Mouse (Mus musculus) left cerebral cortex, adult 8-10 months (tissue): ENCODE measurements at regions not wholly inside any gene's neighbourhood (a gene's known extent, or its start where the extent isn't known, plus 50 kb on each side); places are given as distances from the start of the nearest gene placed in this dataset.

ENCODE experiments used
- DNase-seq, 2 experiments: peaks; one replicate each; pipeline ENCODE4 v3.0.0; 2022; ENCODE audit warnings: low spot score in 2 of 2

DNA sequence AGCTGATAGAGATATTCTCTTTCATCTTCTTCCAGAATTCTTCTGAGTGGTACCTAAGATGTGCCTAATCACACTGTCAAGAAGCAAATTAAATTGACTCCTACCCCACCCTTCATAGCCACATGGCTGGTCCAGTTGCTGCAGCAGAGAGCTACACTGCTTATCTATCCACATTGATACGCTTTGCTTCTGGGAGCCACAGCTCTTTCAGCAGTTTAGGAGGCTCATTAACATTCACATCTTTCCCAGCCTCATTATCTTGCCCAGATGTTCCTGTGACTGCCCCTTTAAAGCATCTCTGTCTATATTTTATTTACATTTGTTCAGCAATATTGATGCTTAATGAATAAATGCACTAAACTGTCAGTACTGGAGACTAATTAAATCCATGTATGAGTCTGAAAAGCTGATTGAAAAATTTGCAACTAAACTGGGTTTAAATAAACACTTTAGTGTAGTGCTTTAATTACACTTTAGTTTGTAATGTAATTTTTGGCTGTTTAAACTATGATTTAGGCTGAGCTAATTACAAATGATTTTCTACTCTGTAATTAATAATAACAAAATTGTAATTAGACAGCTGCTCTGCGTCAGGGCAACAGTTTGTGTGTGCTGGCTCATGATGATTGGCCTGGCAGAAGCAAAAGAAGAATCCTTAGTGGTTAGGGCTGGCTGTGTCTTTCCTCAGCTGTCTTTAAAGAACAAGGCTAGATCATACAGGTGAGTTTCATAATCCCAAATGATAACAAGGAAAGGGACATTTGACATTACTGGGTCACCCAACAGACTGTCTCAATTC lies 632.5 kb upstream of the Tle4 start:
- no peak for DNase-seq

DNA sequence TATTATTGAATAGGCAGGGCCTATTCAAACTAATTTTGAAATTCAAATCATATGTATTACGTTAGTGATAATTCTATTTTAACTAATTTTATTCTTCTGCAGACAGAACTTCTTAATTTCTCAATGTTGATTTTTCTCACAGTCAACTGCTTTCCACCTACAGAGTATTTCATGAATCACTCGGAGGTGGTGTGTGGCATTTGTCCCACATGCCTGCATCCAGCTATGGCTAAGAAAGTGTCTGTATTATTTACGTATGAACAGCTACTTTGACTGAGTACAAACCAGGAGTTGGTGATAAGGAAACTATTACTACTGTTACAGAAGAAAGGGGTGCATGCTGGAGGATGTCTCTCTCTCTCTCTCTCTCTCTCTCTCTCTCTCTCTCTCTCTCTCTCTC lies 619.5 kb upstream of the Tle4 start:
- DNase-seq: peak in 1 of 2 experiments; percentile 30

DNA sequence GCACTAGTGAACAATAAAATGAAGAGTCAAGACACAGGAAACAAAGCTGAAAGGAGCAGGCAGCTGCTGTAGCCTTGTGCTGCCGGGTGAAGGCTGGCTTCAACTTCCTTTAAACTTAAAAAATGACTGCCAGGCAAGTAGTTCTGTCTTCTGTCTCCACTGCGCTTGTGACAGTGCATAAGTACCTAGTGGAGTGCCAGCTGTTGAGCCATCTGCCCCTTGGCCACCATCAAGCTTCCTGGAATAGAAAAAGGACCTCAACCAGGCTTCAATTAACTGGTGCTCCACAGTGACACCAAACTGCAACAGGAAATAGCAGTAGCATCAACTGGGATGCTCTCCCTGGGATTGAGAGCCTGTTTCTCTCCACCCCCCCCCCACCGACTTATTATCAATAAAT lies 616.8 kb upstream of the Tle4 start:
- DNase-seq: no peak

DNA sequence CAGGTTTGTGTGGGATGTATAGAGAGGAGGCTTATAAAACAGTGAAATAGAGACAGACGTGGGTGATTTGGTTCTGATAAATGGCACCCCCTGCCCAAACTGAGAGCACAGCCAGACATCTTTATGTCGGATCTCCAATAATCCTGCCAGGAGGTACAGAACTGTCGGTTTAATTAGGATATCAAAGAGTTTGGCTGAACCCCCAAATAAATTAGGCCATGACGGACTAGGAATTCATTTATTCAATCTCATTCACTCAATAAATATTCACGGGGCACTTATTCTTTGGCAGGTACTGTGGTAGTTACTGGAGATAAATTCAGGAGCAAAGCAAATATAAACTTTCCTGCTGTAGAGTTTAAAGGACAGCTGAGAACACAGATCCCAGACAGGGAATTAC lies 615.0 kb upstream of the Tle4 start:
- no peak for DNase-seq

DNA sequence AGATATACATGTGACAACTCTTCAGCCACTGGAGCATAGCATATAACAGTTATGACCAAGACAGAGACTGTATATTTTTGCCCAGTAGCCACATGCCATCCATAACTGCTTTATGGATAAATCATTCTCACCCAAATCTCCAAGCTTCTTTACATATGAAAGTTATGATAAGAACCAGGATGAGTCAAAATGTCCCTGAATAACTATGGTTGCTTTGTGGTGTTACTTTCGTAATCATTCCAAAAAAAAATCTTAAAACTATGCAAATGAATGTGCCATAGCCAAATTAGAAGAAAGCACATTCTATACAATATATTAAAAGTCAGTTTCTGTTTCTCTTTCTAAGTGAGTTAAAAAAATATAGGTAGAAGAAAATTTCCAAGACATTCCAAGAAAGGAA lies 605.2 kb upstream of the Tle4 start:
- DNase-seq: no peak

DNA sequence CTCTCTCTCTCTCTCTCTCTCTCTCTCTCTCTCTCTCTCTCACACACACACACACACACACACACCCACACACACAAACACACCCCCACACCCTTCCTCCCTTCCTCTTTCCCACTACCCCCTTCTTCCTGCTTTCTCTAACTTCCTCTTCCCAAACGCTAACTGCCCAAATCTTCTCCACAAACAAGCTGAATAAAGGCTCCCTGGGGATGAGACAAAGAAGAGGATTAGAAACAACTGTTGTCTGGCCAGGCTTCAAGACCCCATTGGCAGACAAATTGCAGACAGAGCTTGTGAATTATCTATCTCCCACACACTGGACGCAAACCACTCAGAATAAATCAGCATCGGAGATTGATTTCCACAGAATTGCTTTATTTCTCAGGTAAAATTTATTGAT lies 603.4 kb upstream of the Tle4 start:
- DNase-seq: no peak

DNA sequence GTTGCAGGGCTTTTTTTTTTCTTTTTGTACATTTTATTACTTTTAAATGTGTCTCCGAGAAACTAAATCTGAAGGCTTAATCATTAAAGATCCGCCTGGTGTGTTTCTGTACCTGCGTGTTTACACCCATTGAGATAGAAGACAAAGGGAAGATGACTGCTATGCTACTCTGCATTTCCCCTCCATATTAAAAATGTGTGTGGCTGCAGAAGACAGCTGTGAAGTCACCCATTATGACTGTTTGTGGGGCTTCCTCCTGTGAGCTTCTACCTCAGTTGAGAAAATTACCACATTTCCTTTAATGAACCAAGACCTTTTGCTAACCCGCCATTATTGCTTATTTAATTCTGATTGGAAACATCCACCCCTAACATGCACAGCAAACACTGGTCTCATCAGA lies 602.9 kb upstream of the Tle4 start:
- no peak for DNase-seq

DNA sequence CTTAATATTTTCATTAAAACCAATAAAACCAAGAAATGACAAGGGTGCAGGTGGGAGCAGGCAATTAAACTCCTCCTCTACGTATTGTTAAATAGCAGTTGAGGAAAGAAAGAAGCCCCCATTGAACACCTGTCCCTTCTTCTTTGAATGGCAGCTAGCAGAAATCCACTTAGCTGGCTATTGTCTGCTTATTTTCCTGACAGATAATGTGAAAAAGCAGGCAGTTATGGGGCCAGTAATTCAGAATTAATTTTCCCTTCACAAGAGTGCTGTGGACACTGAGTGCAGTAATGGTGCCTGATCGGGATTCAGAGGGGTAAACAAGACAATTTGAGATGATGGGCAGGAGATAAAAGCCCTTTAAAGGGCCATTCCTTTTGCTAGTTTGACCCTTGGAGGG lies 602.5 kb upstream of the Tle4 start:
- no peak for DNase-seq

DNA sequence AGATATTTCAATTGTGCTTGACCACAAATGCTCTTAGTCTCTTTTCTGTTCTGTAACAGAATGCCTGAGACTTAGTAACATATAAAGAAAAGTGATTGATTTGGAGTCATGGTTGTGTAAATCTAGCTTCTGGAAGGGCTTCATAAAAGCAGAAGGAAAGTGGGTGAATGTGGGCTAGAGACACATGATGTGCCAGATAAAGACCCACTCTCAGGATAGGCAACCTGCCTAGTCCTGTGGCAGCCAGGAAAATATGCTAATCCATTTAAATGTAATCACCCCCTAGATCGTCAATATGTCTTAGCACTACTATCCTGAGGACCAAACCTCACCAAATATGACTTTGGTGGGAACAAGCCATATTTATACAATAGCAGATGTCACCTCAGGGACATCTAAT lies 601.8 kb upstream of the Tle4 start:
- DNase-seq: no peak

DNA sequence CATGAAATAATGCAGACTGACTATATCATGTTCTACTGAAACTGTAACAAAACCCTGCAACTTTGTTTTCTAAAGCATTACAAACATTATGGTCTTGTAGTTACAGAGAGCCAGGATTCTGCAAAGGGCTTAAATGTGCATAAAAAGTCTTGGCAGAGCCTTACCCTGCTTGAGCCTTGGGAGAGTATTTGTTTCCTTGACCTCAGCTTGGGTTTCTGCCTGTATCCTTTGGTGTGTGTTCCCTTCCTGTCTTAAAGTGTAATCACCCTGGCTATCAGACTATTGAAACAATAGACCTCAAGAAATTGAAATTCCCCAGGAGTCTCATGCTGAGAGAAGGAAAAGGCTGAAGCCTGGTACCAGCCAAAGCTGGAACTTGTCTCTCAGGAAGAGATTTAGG lies 577.4 kb upstream of the Tle4 start:
- DNase-seq: no peak

DNA sequence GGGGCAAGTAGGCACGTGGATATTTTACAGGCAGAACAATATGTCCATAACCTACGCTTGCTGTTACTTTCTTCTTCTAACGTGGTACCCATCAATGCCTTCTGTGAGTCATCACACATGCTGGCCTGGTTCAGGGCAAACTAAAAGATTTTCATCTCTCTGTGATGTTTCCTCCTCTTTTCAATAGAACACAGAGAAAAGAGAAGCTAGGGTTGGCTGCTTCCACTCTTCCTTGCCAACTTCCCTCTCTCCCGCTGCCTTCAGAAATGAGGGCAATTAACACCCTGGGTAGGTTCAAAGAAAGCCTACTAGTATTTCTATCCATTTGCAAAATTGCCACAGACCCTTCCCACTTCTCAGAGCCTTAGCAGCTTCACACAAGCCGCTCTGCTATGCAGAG lies 575.5 kb upstream of the Tle4 start:
- no peak for DNase-seq

DNA sequence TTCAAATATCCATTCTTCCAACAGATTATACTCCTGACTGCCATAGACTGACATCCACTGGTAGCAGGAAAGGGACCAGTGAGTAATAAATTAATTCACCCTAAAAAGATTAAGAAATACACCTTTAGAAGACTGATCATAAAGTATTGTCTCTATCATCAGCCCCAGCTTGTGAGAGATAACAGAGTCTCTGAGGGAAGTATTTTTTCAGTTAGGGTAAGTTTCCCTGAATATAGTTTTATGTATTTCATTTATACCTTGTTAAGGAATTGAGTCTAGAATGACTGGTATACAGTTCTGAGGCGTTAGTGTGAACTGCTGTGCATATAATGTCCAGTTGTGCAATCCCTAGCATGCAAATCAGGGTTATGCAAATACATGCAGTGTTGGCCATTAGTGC lies 569.3 kb upstream of the Tle4 start:
- no peak for DNase-seq

DNA sequence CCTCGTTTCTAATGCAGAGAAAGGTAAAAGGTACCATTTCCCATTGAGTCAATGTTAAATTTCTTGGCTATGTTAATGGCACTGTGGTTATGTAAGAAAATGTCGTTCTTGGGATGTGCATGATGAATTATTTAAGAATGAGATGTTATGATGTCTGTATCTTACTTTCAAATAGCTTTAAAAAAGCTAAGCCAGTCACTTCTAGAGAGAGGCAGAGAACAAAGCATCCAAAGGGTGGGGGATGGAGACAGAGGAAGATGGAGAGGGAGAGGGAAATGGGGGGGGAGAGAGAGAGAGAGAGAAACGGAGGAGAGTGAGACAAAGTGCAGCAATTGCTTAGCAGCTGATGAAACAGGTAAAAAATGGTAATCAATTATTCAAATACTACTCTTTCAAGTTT lies 562.8 kb upstream of the Tle4 start:
- no peak for DNase-seq

DNA sequence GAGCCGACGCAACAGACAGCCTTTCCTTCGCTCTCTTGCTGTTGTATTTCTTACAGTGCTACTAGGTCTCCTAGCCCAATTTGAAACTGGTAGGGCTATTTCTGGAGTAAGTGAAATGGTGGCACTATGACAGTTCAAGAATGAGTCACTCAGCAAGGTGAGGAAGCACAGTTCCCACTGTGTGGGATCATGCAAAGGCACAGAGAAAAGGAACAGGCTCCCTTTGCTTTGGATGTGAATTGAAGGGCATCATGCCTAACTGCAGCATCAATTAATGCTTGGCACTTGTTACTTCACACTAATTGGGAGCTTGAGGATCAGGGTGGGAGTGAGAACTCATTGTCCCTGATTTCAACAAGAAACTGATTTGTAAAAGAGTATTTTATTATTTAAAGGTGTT lies 560.8 kb upstream of the Tle4 start:
- peak in 1 of 2 experiments; percentile 28 for DNase-seq

DNA sequence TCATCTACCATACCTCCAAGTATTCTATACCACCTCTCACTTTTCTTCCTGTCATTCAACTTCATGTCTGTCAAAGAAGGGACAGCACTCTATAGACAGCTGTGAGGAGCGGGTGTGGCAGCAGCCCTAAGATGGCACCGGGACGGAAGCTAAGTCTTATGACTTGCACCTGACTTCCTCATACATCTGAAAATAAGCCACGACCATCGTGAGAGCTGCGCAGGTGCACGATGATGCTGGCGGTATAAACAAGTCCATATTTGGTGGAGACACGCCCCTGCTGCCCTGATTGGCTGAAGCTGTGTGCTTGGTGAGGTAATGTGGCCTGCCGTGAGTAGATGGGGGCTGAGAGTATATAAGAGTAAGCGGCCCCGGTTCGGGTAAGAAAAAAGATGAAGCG lies 560.3 kb upstream of the Tle4 start:
- DNase-seq: no peak

DNA sequence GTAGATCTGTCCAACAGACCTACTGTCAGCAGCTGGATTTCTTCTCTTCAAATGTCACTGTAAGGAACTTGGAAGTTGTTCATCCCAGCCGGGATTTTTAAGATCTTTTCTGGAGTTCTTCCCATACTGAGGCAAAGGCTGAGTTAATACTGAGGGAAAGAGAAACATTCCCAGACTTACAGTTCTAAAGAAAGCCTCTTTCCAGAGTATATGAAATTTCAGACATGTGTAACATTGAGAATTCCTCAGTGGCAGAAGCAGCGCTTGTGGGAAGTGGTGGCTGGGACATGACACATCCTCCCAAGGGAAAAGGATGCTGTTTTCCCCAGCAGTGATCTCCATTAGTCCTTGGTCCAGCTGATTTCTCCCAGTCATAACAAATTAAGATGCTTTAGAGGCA lies 556.8 kb upstream of the Tle4 start:
- no peak for DNase-seq

DNA sequence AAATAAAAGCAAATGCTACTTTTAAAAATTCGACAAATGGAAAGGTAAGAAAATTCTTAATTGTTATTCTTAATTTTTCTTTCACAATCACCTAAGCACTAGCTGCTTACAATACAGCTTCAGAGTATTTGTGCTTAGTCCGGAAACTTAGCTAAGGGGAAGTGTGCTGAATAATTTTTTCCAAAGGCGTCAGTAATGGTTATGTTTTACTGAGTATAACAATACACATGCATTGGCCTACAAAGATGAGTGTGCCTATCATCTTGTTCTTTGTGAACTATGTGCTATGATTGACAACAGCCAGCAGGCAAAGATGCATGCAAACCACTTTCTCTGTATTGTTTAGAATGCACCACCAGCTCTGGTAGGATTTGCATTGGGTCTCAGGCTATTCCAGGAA lies 548.5 kb upstream of the Tle4 start:
- no peak for DNase-seq

DNA sequence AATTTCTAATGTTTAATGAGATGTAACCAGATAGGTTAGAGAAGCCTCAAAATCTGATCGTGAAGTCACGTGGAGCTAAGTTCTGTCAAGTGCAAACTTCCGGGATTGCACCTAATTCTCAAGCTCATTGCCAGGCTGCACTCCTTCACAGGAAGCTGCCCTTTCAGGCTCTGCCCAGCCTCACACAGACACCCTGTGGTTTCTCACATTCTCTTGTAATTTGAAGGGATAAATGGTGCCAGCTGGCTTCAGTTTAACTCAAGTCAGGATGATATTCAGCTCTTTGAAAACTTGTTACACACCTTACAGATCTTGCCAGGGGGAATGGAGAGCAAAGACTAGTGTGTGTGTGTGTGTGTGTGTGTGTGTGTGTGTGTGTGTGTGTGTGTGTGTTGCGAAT lies 529.3 kb upstream of the Tle4 start:
- DNase-seq: no peak

DNA sequence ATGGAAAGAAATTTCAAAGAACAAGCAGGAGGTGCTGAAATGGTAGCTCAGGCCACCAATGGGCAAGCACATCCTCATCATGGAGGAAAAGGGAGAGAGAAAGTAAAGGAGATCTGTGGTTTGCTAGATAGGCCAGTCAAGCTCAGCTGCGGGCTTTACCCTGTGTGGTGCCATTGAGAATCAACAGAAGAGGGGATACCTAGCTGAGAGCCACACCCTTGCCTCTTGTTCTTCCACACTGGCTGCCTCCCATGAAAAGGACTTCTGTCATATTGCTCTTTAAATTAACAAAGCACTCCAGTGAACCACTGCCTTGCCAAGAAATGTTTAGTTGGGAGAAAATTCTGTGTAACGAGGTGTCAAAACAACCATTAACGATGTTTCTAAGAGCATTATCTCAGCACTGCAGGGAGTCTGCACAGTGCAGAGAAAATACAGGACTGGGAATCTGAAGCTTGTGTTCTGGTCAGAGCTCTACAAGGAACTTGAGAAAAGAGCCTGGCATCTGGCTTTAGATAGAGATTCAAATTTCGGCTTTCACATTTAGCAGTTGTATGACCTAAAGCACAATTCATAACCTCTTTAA lies 510.7 kb upstream of the Tle4 start:
- no peak for DNase-seq

DNA sequence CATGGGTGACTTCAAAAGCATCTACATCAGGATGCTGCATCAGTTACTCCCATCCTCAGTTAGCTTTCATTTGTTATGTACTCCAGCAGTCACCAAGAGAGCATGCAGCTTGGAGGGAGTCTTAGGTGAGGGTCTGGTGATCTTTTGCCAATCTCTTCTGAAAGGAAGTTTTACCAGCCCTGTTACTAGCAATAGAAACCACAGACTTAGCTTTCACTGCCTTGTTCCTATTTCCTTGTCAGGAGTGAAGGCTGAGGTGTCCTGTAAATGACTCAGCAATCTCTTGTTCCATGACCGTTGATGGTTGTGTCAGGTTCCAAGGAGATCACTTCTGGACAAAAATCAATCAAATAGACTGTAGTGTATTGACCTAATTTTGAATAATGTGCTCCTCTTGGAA lies 497.2 kb upstream of the Tle4 start:
- no peak for DNase-seq

DNA sequence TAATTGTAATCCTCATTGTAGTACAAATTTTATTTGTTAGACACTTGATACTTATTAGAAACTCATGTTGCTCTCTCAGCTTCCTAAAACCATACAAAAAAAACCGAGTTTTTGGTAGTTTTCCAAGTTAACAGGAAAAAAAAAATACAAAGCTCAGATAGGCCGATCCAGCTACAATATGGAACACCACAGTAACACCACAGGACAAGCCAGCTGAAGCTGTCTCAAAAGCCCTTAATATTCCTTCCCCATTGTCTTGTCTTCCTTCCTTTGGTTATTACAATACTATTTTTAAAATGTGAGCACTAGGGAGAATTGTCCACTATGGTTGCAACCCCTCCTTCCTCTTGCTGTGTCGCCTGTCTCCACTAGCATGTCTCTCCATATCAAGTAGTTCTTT lies 495.7 kb upstream of the Tle4 start:
- DNase-seq: no peak

DNA sequence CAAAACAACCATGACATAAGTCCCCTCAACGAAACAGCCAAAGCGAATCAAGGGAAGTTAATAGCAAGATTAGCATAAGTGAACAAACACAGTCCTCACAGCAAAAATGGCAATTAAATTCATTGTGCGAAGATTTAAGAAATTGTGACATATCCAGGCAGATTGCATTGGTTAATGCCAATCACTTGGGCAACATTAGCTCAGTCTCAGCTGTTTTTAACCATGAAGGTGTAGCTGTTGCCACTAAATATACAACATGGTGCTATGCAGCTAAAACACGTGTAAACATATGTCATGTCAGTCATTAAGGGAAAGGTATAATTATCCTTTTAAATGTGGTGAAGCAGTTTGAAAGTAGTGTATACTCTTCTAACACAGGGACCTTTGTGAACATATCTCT lies 482.8 kb upstream of the Tle4 start:
- no peak for DNase-seq

DNA sequence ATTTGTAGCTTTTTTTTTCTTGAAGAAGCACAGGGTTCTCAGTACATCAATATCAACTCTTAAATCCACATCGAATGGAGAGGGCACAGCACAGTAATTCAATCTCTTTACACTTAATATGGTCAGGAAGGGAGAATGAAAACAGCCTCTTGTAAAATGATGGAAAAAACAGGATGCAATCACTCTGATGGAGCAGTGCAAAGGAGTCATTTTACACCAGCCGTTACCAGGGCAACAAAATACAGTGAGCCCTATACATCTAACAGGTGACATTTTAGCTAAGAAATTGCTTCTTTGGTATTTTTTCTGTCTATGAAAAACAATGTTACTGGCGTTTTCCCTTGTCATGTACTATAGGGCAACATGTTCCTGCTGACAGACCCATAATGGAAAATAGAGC lies 459.9 kb upstream of the Tle4 start:
- DNase-seq: no peak
